Mouse (Mus musculus) ES-CJ7 (cell line): Measurements from ENCODE around the gene Dgkq.

Experiments used
- DNase-seq: peaks from one replicate; pipeline ENCODE4 v3.0.0; 2011; ENCODE audit warnings: low read depth, low spot score

Dgkq gene

DNA sequence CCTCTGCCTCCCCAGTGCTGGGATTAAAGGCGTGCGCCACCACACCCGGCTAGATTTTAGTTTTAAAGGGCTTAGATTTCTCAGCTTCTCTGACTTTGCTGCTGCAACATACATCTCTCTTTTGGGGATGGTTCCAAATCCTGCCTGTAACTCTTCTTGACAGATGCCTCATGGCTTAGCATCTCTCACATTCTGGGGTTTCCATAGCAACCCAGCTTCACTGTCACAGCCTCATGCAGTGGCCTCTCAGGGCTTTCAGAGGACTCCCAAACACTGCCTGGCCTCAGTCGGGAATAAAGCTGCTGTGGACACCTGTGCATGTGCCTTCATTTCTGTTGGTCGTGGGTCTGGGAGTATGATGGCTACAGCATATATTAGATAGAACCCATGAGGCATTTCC lies 19.6 kb upstream of the Dgkq start:
- DNase-seq = no peak

DNA sequence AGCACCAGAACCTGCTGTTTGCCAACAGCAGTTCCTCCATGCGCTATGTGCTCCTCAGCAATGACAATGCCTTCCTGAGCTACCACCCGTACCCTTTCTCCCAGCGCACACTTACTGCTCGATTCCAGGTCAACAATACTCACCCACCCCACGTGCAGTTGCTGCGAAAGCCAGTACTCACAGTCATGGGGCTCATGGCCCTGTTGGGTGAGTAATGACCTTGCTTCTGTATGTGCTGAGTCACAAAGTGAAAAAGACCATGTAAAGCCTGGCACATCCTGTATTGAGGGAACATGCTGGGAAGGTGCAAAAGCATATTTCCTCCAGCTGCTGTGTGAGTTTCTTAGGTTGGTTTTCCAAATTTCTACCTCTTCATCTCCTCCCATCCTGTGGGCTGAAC lies 11.4 kb upstream of the Dgkq start:
- no peak for DNase-seq

DNA sequence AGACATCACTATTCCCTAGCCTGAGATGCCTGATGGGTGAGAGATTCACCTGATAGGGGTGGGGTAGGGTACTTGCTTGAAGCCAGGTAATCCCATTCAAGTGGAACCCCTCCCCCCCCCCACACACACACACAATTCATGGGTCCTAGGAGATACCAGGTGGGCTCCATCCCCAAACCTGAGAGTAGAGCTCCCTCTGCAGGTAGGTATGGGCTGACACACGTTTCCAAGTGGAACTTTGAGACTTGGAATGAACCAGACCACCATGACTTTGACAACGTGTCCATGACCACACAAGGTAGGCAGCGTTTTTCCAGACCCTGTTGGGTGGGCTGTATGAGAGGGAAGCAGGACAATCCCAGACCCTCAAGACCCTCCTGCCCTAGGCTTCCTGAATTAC lies 10.4 kb upstream of the Dgkq start:
- DNase-seq = peak; percentile 60

DNA sequence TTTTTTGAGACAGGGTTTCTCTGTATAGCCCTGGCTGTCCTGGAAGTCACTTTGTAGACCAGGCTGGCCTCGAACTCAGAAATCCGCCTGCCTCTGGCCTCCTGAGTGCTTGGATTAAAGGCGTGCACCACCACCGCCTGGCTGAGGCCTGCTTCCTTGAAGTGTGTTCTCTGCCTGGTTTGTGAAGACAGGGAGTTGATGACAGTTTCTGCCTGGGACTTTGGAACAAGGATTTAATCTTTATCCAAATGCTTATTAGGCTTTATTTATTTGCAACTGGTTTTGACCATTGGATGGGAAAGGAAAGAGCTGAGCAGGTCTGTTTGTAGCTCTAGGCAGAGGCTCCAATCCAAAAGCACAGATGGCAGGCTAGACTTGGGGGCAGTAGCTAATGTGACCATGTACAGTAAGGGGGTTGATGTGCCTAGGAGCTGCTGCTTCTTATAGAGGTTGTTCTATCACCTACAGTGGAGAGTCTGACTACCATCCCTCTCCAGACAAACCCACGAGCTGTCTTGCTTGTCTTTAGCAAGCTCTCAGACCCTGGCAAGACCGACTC lies 8.9 kb upstream of the Dgkq start:
- no peak for DNase-seq

DNA sequence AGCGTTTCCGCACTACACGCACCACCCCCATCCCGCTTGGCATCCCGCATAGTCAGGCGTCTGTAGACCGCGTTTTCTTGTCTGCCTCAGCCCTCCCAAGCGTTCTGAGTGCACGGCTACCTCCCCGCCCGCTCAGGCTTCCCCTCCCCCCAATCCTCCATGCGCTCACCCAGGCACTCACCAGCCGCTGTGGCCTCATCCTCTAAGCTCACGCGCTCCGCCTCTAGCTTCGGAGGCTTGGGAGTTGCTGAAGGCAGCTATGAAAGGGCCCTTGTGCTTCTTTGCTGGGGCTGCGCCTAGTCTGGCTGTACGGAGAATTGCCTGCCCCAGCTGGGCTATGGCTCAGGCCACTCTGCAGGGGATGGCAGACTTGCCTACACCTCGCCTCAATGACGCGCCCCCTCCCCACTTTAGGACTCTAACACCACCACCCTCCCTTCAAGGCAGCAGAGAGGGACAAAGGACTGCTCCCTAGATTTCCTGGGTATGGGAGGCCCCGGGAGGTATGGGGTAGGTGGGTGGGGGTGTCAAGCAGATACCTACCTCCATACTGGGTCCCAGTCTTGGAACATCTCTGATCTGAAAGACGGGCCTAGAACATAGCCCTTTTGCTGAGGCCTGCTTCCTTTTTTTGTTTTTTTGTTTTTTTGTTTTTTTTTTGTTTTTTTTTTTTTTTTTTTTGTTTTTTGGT lies 8.3 kb upstream of the Dgkq start:
- DNase-seq = peak; percentile 70

DNA sequence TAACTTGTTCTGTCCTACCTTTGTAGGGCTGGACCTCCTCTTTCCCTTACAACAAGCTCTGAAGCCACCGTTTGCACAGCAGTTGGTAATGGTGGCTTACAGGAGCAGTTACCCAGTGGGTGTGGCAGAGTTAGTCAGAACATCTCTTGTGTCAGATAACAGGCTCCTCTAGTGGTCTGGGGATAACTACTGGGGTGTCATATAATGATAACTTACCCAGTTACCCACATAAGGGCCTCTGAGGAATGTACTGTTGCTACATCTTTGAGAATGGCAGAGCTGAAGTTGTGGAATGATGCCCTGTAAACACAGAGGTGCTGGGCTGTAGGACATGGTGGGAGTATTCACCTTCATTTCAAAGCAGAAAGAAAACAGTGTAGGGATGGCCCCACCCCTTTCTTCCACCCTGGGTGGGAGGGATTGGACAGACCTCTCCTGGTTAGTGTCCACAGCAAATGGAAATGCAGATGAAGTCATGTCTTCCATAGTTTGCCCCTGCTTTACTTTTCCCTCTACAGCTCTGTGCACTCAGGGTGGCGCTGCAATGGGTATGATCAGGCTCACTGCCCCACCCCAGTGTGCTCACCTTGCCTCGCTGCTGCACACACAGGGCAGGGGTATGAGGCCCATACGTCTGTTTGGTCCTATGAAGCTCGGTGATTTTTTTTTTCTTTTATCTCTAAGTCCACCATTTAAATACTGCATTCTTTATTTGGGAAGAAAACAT lies 7.5 kb upstream of the Dgkq start:
- no peak for DNase-seq

DNA sequence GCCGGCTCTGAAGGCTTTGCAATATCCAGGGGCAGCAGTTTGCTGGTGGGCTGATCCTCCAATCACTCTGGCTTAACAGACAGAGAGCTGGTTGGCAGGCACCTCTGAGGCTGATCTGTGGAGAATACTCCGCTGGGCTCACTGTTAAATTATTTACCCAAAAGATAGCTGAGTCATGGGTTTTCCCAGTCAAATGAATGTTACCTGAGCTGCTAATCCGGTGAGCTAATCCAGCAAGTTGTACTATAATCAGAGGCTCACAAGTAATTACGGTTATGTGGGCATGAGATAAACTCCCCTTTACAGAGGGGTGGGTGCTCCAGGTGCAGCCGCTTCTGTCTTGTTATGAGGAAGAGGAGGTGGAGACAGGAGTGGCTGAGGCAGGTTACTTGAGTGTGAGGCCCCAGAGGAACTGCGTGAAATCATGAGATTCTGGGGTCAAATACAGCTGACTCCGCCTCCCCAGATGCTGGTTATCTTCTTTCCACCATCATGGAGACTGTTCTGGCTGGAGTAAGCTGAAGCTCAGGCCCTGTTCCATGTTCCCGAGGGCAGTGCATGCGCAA lies 5.9 kb upstream of the Dgkq start, which contains the start of gene Slc26a1:
TSS of gene Slc26a1 (minus strand) at position 319 of the 566 bp plus-strand sequence.
- no peak for DNase-seq

DNA sequence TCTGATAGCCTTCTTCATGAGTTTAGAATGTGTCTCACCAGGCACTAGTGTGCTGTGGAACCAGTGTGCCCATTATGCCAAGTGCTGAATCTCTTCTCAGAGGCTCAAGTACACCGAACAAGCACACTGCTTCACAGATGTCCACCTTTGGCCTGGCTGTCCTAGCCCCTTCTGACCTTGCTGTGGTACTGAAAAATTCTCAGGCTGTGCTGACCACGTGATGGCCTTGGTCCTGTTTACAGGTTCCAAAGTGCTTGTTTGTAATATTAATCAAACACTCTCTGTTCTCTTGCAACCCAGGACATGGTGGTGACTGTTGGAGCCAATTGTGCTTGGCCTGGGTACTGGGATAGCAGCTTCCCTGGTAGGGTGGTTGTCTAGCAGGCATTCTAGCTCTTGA lies 5.2 kb upstream of the Dgkq start:
- no peak for DNase-seq

DNA sequence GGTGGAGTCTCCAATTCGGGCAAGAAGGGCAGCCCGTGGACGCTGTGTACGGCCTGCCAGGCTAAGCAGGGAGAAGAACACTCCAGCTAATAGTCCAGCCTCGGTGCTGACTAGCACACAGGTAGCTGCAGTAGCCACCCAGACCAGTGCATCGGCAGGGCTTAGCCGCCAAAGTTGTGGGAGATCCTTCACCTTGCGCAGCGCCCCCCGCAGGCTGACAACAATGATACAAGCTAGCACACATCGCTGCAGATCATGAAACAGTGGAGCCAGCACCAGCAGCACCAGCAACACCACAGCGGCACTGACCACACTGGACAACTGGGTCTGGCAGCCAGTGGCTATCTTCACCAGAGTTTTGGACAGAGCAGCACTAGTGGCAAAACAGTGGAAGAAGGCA lies 2.3 kb upstream of the Dgkq start:
- no peak for DNase-seq

DNA sequence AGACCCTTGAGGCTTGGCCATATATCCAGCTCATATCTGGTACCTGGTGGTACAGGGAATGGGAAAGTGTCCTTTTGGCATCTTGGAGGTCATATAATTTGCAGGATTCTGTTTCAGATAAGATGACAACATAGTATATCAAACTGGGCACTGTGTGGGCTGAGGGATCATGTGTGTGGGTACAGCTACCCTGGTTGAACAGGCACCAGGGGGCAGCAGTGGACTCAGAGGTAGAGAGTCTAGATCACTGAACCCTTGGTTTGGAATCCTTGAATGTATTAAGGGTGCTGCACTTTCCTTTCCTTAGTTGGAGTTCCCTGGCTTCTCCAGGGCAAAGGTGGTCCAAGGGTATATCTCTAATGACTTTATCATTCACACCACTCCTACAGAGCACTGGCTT lies 1.3 kb upstream of the Dgkq start:
- peak; percentile 53 for DNase-seq

DNA sequence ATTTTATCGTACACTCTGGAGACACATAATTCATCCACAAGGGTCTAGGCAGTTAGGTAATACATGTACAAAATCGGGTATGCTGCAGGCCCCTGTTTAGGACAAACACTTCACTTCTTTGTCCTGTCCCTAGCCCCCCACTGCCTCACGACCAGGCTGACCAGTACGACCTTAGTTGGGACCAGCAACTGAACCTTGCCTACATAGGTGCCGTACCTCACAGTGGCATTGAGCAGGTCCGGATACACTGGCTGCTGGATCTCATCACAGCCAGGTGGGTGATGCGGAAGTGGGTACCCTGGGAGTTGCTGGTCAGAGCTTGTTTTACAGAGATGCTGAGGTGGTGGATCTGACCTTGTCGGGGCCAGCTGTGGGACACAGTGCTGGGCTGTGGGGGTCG lies 514 bp upstream of the Dgkq start:
- DNase-seq = no peak

DNA sequence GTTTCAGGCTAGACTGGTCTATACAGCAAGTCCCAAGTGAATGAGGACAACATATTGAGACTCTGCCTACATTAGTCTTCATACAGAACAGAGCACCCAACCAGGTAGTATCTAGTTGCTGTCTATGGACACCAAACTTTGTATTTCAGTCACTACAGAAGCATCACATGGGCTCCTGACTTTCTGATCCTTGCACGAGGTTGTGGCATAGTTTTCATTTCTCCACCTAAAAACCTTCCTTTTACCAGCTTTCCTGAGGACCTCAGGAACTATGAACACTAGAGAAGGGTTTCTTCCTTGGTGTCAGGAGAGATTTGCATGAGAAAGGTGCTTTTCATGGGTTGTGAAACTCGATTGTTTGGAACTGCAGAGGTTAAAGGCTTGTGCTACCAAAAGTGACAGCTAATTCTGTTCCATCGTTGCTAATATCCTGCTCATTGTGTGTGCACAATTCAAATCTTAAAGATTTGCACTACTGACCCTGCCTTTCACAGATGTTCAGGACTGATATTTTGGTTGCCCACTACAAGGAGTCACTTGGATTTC lies 1.0 kb downstream of the Dgkq start:
- DNase-seq = peak; percentile 59

DNA sequence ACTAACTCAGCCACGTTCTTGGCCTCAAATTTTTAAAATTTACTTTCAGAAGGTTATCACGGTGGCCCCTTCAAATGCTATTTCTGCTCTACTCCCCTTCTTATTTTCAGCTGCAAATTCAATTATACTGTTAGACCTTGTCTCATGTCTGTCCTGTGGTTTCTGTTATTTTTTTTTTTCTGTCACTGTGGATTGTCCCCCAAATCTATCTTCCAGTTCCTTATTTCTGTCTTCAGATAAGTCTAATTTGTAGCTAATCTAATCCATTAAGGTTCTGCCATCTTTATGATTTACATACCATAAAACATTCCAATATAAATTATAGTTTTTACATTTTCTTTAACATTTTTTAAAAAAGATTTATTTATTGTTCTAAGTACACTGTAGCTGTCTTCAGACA lies 2.1 kb downstream of the Dgkq start:
- DNase-seq = no peak

DNA sequence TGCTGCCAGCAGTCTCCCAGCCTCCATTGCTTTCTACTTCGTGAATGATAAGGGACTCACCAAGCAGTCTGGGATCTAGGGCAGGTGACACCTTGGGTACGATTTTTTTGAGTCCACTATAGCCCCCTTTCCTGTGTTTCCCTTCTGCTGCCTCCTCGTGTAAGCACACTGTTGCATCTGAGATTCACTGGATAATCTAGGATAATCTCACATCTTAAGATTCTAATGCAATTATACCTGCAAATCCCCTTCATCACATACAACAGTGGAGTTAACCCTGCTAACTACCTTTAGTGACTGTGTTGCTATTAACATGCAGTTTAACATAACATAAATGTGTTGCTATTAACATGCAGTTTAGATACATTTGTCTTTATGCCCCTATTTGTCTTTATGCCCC lies 4.4 kb downstream of the Dgkq start:
- no peak for DNase-seq

DNA sequence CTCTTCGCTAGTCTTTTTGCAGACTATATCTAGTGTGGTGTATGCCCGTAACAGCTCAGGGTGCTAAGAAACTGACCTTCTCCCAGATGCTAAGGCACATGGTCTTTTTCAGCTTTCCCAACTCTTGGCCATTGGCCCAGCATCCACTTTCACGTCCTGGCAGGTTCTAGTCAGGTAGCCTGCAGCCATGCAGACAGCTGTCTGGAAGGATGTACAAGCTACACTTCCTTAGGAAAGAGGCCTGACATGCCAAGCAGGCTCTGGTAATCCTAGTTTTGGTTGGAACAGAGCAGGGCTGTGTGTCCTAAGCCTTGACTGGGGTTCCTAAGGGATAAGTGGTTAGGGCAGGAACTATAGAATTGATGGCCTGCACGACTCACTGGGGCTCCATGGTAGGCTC lies 6.7 kb downstream of the Dgkq start:
- DNase-seq = no peak

DNA sequence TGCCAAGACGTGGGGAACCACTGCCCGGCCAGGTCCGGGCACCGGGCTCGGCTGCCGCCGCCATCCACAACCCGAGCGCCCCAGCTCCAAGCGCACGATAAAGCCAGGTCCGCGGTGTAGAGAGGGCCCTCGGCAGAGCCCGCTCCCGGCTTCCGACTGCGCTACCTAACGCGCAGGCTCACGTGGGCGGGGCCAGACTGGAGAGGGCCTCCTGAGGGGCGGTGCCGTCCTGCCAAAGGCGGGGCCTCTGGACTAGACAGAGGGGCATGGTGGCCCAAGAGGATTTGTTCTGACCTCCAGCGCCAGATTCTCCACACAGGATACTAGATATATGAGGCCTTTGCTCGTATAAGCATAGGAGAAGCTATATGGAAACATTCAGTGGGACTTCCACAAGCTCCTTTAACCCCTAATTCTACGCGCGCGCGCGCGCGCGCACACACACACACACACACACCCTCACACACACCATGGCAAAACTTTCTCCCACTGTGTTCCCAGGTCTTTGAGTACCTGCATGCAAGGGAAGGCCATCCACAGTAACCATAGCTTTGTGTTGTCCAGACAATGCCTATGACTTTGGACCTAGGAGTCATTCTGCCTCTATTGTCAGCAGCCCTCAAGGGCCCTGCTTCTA lies 8.7 kb downstream of the Dgkq start:
- DNase-seq = peak; percentile 86

DNA sequence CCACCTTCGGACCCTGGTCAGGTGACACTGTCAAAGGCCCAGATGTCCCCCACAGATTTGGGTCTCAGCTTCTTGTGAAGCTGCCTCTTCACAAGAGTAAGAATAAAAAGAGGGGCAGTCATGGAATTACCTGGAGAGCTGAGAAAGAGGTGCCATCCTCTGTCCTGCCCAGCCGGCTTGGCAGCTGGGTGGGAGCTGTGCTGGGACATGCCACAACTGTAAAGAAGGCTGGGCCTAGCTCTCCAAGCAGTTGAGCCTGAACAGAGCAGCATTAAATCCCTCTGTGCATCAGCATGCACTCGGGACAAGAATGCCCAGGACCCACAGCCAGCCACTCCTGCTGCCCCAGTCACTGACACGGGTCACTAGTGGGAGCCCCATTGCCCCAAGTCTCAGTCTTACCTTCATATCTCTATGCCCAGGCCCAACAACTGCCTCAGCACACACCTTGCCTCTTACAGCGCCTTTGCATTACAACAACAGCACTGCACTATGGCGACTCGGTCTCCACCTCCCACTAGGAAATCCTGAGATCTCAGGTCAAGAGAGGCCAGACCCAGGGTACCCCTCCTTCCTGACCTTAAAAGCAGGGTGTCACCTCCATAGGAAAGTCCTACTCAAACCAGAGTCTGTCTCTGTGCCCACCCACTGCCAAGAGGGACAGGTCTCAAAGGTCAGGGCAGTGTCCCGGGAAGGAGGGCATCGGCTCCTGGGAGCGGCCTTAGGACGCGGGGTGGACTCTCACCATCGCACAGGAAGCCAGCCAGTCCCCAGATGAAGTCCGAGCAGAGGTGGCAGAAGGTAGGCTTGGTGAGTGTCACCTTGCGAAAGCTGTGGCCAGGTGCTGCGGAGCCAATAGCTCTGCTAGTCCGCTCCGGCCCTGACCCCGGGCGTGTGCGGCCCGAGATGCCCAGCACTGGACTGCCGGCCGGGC lies 9.5 kb downstream of the Dgkq start, which contains the start of gene Idua:
TSS of gene Idua (plus strand) at position 634 of the 934 bp plus-strand sequence.
- DNase-seq = no peak

DNA sequence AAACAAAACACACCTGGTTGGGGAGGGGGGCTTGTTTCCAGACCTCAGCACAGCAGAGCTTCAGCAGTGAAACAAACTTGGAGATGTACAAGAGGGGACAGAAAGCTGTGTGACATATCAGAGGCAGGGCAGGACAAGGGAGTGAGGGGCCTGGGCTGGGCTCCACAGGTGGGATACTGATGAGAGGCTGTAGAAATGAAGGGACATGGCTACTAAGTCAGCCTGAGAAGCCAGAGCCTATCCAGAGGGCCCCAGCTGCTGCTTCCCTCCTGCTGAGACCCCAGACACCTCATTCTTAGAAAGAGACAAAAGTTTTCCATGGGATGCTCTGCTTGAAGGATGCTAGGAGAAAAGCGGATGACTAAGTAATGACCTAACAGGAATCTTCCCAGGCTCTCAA lies 10.9 kb downstream of the Dgkq start:
- no peak for DNase-seq

DNA sequence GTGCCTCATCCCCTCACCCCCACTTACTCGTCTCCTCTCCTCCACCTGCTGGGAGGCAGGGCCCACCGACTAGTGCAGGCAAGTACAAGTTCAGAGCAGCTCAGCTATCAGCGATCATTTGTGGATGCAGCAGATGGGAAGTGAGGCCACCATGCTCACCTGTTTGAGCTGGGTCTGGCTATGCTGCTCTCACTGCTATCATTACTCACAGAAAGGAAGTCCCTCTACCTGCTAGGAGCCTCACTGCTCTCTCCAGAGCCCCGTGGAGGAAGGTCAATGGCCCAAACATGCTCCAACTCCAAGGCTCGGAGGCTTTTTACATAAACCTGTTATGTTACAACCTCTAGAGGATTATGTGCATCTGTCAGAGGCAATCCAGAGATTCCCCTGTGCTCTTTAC lies 12.1 kb downstream of the Dgkq start:
- DNase-seq = no peak

DNA sequence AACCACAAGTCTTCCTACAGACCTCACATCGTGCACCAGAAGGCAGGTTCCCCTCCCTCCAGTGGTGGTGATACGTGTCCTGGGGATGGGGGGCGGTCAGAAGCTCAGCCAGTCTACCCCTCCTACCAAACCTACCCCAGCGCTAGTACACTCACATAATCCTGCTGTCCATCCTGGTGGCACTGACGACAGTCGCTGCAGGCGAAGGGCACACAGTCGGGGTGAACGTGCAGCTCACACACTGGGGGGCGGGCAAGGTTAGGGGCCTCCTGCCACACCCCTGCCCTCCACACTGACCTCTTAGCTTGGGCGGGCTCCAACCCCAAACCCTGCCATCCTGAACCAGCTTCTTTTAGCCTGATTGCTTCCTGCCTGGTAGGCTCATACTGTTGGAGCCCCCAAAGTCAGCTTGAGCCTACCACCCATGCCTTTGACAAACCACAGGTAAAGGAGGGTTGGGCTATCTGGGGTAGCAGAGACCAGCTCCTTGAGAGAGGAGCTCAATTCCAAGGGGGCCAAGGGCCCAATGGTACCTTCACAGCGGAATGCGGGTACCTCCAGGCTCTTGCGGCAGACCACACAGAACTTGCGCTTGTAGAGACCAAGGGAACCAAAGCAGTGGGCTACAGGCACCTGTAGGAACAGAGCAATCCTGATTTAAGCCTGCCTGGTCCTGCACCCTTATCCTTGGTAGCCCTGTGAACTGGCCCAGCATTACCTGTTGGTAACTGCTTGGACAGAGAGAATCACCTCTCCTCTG lies 13.4 kb downstream of the Dgkq start:
- DNase-seq = no peak
